Mouse (Mus musculus) thymus, adult 2 months (tissue): ENCODE data around the gene Zcchc24.

Source experiments
- CTCF ChIP-seq: fragments of 200-500 bp; IDR thresholded peaks from 2 replicates; pipeline ENCODE4 v1.5.1; 2012; ENCODE audit warnings: mild to moderate bottlenecking, control low read depth, low read length, moderate library complexity, borderline replicate concordance; ENCODE audit not compliant: control insufficient read depth, poor library complexity, insufficient read depth; ENCODE audit errors: extremely low read depth
- POLR2A ChIP-seq: fragments of 200-500 bp; IDR thresholded peaks from 2 replicates; pipeline ENCODE4 v1.6.1; 2012; ENCODE audit warnings: mild to moderate bottlenecking, low read length, control low read depth, moderate library complexity; ENCODE audit not compliant: control insufficient read depth, poor library complexity, insufficient read depth; ENCODE audit errors: extremely low read depth

DNA sequence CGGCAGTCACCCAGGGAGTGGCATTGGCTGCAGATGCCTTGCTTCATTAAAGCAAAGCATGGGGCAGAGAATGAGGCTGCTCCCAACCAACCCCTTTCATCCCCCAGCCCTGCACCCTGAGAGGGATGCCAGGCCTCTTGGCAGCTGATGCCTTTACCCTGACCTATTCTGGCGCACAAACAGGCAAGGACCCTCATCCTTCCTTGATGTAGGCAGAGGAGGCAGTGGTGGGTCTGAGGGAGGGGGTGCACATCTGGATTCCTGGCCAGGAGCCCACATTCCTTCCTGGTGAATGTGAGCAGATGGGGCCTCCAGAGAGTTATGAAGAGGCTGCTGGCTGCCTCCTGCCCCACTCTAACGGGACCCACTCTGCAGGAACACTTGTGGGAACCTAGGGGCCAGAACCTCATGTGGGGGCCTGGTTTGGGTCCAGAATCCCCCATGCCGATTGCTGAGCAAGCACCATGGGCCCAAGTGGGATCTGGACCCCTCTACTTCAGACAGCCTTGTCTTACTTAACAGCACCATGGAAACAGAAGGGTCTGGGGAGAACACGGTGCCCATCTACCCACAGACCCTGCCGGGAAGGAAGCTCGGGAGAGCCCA, 12.4 kb downstream of the Zcchc24 start:
- no peak for TF ChIP-seq CTCF
- TF ChIP-seq POLR2A = no peak
